Mouse (Mus musculus) c-Kit-positive CD71-positive TER-119-positive erythroid progenitor cells, embryonic 14.5 days (primary cell): ENCODE data around the gene Lgals3.
"Not testable (repeated sequence)": the region's sequence is repeated elsewhere in the genome, so short reads cannot be mapped to it uniquely, and the experiment has no call there.

Source experiments
- DNase-seq: peaks from one replicate; pipeline ENCODE4 v3.0.0-alpha.2; 2013; ENCODE audit warnings: low spot score

The Lgals3 gene

GRCm38 (mm10) chr14:47367461-47367860 is at the start of gene Lgals3:
Gene Lgals3 (plus strand): TSS chr14:47367751.
- no peak for DNase-seq

GRCm38 (mm10) chr14:47319362-47319761 is 48.2 kb upstream of the Lgals3 start:
- no peak for DNase-seq

GRCm38 (mm10) chr14:47321581-47321980 is 46.0 kb upstream of the Lgals3 start:
- not testable (repeated sequence) for DNase-seq

GRCm38 (mm10) chr14:47325965-47326761 is 41.4 kb upstream of the Lgals3 start:
- DNase-seq = no peak

- DNase-seq = no peak
These were observed 40.2 kb upstream of the Lgals3 start for GRCm38 (mm10) chr14:47327347-47327746.

- no peak for DNase-seq
These were observed 35.6 kb upstream of the Lgals3 start for GRCm38 (mm10) chr14:47331920-47332319.

- peak; percentile 44 for DNase-seq
These were observed 32.7 kb upstream of the Lgals3 start for GRCm38 (mm10) chr14:47334819-47335218.

- DNase-seq = no peak
These were observed 32.3 kb upstream of the Lgals3 start for GRCm38 (mm10) chr14:47335300-47335699.

- no peak for DNase-seq
These were observed 27.2 kb upstream of the Lgals3 start for GRCm38 (mm10) chr14:47340231-47340925.

GRCm38 (mm10) chr14:47341811-47342291 is 25.7 kb upstream of the Lgals3 start:
- no peak for DNase-seq

- no peak for DNase-seq
These were observed 20.8 kb upstream of the Lgals3 start for GRCm38 (mm10) chr14:47346715-47347114.

GRCm38 (mm10) chr14:47350974-47351373 is 16.6 kb upstream of the Lgals3 start:
- no peak for DNase-seq

GRCm38 (mm10) chr14:47352272-47352671 is 15.3 kb upstream of the Lgals3 start:
- no peak for DNase-seq

GRCm38 (mm10) chr14:47353240-47353639 is 14.3 kb upstream of the Lgals3 start:
- no peak for DNase-seq

- DNase-seq = peak; percentile 50
These were observed 13.4 kb upstream of the Lgals3 start for GRCm38 (mm10) chr14:47354111-47354577.

GRCm38 (mm10) chr14:47354948-47355347 is 12.6 kb upstream of the Lgals3 start:
- no peak for DNase-seq

- no peak for DNase-seq
These were observed 10.9 kb upstream of the Lgals3 start for GRCm38 (mm10) chr14:47356622-47357021.

GRCm38 (mm10) chr14:47359610-47360009 is 7.9 kb upstream of the Lgals3 start:
- DNase-seq = no peak

- DNase-seq = no peak
These were observed 6.1 kb upstream of the Lgals3 start for GRCm38 (mm10) chr14:47361418-47361817.

GRCm38 (mm10) chr14:47361899-47362298 is 5.7 kb upstream of the Lgals3 start:
- no peak for DNase-seq

- peak; percentile 45 for DNase-seq
These were observed 2.7 kb upstream of the Lgals3 start for GRCm38 (mm10) chr14:47364742-47365449.

- DNase-seq = no peak
These were observed 650 bp upstream of the Lgals3 start for GRCm38 (mm10) chr14:47366881-47367321.
